Mouse (Mus musculus) liver, embryonic 13.5 days (tissue): Measurements from ENCODE around the gene Kifc1. TPM values are rescaled to one million over a fixed set of nuclear protein-coding genes. Genes with fewer than 3 reads are reported as not detected.
A peak's percentile ranks its signal among the peaks of the same experiment; 100 is the strongest.

Experiments used
- ATAC-seq: fragments of 200-750 bp; cut with Nextera tagmentation; 2 replicates; pipeline ENCODE4 v1.8.0; 2017; ENCODE audit warnings: low read depth, mild to moderate bottlenecking, moderate number of reproducible peaks, moderate library complexity
- DNase-seq: peaks from one replicate; pipeline ENCODE4 v3.0.0; 2022
- H3K27ac ChIP-seq: fragments of 300-500 bp; sonication (generic); 2 replicates; pipeline ENCODE4 v1.5.1; 2015; ENCODE audit warnings: moderate library complexity, mild to moderate bottlenecking, inconsistent platforms
- H3K27me3 ChIP-seq: fragments of 300-500 bp; sonication (generic); 2 replicates; pipeline ENCODE4 v1.6.1; 2015; ENCODE audit warnings: mild to moderate bottlenecking, inconsistent platforms
- H3K36me3 ChIP-seq: fragments of 300-500 bp; sonication (generic); 2 replicates; pipeline ENCODE4 v1.6.1; 2015; ENCODE audit warnings: mild to moderate bottlenecking, inconsistent platforms
- H3K4me1 ChIP-seq: fragments of 300-500 bp; sonication (generic); replicated peaks from 2 replicates; pipeline ENCODE4 v1.6.1; 2015; ENCODE audit warnings: inconsistent platforms
- H3K4me2 ChIP-seq: fragments of 300-500 bp; sonication (generic); 2 replicates; pipeline ENCODE4 v1.6.1; 2015; ENCODE audit warnings: inconsistent platforms, mild to moderate bottlenecking, moderate library complexity
- H3K4me3 ChIP-seq: fragments of 300-500 bp; sonication (generic); replicated peaks from 2 replicates; pipeline ENCODE4 v1.5.1; 2015; ENCODE audit warnings: mild to moderate bottlenecking, inconsistent platforms
- H3K9ac ChIP-seq: fragments of 300-500 bp; sonication (generic); 2 replicates; pipeline ENCODE4 v1.6.1; 2015; ENCODE audit warnings: mild to moderate bottlenecking, inconsistent platforms
- H3K9me3 ChIP-seq: fragments of 300-500 bp; sonication (generic); replicated peaks from 2 replicates; pipeline ENCODE4 v1.6.1; 2016; ENCODE audit warnings: inconsistent platforms
- WGBS: fragments of 180-500 bp; shearing (Covaris S2); methylation state at CpG from one replicate; pipeline ENCODE4 v1.1.7; 2015; ENCODE audit not compliant: insufficient replicate concordance; 5-methylcytosine and 5-hydroxymethylcytosine counted together
- polyA plus RNA-seq: library from polyadenylated mRNA; unstranded; fragments of >200 nt; fragmentation: Nextera tagmentation; extraction: Ambion mirVana; gene quantifications from 2 replicates; pipeline ENCODE4 v1.2.1, GENCODE M21; 2015

Gene Kifc1
- polyA plus RNA-seq, 1 experiment from 2014 or later = 6.9 TPM

DNA sequence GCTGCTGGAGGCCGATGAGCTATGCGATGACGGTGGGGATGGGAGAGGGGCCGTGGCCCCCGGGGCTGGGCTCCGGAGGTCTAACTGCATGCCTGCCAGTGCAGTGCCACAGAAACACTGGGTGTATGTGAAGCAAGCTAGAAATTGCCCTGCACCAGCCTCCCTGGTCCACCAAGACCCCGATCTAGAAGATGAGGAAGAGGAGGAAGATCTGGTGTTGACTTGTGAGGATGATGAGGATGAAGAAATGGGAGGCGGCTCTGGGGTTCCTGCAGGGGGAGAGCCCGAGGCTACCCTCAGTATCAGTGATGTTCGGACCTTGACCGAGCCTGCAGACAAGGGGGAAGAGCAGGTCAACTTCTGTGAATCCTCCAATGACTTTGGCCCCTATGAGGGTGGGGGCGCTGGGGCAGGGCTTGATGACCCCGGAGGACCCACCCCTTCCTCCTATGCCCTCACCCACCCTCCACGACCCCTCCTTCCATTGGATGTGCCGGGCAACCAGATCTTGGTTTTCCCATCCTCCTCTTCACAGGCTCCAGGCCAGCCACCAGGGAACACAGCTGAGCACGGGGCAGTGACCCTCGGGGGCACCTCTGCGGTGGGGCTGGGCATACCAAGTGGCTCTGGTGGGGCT is 27.3 kb upstream of the Kifc1 start:
- Histone ChIP-seq H3K9me3 (peaks cover 19% of the 10 kb centered on the region), H3K36me3 (peaks cover 44% of the 10 kb centered on the region), H3K27ac (peak overlapping the region; percentile 96), H3K4me1 (peaks cover 71% of the 10 kb centered on the region), H3K4me2 (peak overlapping the region; percentile 99; the same call in 1 of the 2 replicates), H3K4me3 (peak overlapping the region; percentile 90), H3K9ac (no peak overlapping the region), H3K27me3 (no peaks in the 10 kb centered on the region)
- DNase-seq (no peak), ATAC-seq (no peak)
- WGBS = 83% methylated on average over 18 of the region's 18 CpGs

DNA sequence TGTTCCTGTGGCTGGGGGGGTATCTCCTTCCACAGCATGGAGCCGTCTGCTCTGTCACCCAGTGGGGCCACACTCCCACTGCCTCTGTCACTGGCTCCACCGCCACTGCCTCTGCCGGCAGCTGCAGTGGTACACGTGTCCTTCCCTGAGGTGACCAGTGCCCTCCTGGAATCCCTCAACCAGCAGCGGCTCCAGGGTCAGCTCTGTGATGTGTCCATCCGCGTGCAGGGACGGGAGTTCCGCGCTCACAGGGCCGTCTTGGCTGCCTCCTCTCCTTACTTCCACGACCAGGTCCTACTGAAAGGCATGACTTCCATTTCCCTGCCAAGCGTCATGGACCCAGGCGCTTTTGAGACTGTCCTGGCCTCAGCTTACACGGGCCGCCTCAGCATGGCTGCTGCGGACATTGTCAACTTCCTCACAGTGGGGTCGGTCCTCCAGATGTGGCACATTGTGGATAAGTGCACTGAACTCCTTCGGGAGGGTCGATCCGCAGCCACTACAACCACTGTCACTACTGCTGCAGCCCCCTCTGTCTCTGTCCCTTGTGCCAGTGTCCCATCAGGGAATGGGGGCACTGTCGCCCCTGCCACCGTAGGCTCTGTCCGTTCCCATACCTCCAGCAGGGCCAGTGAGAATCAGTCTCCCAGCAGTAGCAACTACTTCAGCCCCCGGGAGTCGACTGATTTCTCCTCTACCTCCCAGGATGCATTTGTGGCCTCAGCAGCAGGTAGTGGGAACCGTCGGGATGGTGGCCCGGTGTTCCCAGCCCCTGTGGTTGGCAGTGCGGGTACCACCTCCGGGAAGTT is 26.6 kb upstream of the Kifc1 start:
- Histone ChIP-seq H3K9me3 (peaks cover 19% of the 10 kb centered on the region), H3K36me3 (peaks cover 50% of the 10 kb centered on the region), H3K27me3 (no peaks in the 10 kb centered on the region), H3K4me3 (peak overlapping the region; percentile 90), H3K9ac (peak overlapping the region; percentile 76), H3K4me2 (peak overlapping the region; percentile 81), H3K4me1 (peaks cover 70% of the 10 kb centered on the region), H3K27ac (peak overlapping the region; percentile 82; the same call in 1 of the 2 replicates)
- WGBS = 83% methylated on average over 31 of the region's 31 CpGs
- DNase-seq (no peak), ATAC-seq (no peak)

DNA sequence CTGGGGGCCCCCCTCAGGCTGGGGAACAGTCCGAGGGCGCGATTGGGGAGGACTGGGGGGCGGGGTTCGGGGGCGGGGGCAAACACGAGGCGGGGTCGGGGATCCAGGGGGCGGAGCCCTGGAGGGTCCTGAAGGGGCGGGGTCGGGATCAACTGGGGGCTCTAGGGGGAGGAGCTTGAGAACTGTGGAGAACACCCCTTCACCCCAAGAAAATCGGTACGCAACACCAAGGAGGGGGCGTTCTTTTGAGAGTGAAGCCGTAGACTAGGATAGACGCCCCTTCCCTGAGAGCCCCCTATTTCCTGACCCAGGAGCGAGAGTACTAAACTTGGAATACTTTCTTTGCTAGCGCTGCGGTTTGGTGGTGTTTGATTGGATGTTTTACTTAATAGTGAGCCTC is 25.8 kb upstream of the Kifc1 start:
- peak overlapping the region; percentile 76 for H3K9ac ChIP-seq
- ATAC-seq = no peak
- H3K4me2 ChIP-seq = peak overlapping the region; percentile 81
- H3K4me3 ChIP-seq = peak overlapping the region; percentile 90
- 1% methylated on average over 17 of the region's 20 CpGs for WGBS
- DNase-seq = no peak
- H3K27me3 ChIP-seq = no peaks in the 10 kb centered on the region
- peak overlapping the region; percentile 82 for H3K27ac ChIP-seq
- H3K9me3 ChIP-seq = peaks cover 19% of the 10 kb centered on the region
- peaks cover 58% of the 10 kb centered on the region for H3K36me3 ChIP-seq
- H3K4me1 ChIP-seq = peaks cover 72% of the 10 kb centered on the region

- Histone ChIP-seq H3K4me2 (peak within 1 kb of the TSS; percentile 81), H3K9ac (peak within 1 kb of the TSS; percentile 76), H3K36me3 (peaks cover 63% of the 10 kb centered on the region), H3K27ac (peak within 1 kb of the TSS; percentile 82), H3K4me1 (peaks cover 72% of the 10 kb centered on the region), H3K4me3 (peak within 1 kb of the TSS; percentile 90), H3K9me3 (peaks cover 19% of the 10 kb centered on the region), H3K27me3 (no peaks in the 10 kb centered on the region)
- DNase-seq (peak; percentile 90), ATAC-seq (peak; percentile 86)
- under 1% methylated on average over 34 of the region's 34 CpGs for WGBS
These were observed 25.3 kb upstream of the Kifc1 start, which contains the start of the genes Tapbp and Zbtb22 for GRCm38 (mm10) chr17:33915671-33916250. TSS of gene Tapbp (plus strand) at chr17:33915899. TSS of gene Zbtb22 (plus strand) at chr17:33915904.

DNA sequence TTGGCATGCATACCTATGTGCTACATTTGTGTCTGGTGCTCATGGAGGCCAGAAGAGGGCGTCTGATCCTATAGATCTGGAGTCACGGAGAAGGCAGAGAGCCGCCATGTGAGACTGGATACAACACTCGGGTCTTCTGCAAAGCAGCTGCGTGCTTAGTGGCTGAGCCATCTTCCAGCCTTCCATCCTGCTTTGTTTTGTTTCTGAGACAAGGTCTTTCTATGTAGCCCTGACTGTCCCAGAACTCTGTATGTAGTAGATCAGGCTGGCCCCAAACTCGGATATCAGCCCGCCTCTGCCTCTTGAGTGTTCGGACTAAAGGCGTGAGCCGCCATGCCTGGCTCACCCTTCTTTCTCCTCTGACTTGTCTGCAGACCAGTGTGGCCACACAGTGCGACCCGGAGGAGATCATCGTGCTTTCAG is 24.5 kb upstream of the Kifc1 start:
- H3K4me3 ChIP-seq = peak overlapping the region; percentile 90
- H3K4me1 ChIP-seq = peaks cover 79% of the 10 kb centered on the region
- peak overlapping the region; percentile 82 for H3K27ac ChIP-seq
- peak overlapping the region; percentile 76 for H3K9ac ChIP-seq
- H3K9me3 ChIP-seq = peaks cover 19% of the 10 kb centered on the region
- peak overlapping the region; percentile 81 for H3K4me2 ChIP-seq
- peaks cover 67% of the 10 kb centered on the region for H3K36me3 ChIP-seq
- no peaks in the 10 kb centered on the region for H3K27me3 ChIP-seq
- ATAC-seq = no peak
- DNase-seq = no peak
- 64% methylated on average over 13 of the region's 13 CpGs for WGBS

GRCm38 (mm10) chr17:33913905-33914304 is 23.4 kb upstream of the Kifc1 start:
- Histone ChIP-seq H3K27ac (peak overlapping the region; percentile 82; the same call in 1 of the 2 replicates), H3K4me1 (peaks cover 76% of the 10 kb centered on the region), H3K36me3 (peaks cover 67% of the 10 kb centered on the region), H3K27me3 (no peaks in the 10 kb centered on the region), H3K9ac (peak overlapping the region; percentile 10; the same call in 1 of the 2 replicates), H3K9me3 (peaks cover 19% of the 10 kb centered on the region), H3K4me3 (no peak overlapping the region), H3K4me2 (no peak overlapping the region)
- no peak for ATAC-seq
- 91% methylated on average over 8 of the region's 8 CpGs for WGBS
- no peak for DNase-seq

DNA sequence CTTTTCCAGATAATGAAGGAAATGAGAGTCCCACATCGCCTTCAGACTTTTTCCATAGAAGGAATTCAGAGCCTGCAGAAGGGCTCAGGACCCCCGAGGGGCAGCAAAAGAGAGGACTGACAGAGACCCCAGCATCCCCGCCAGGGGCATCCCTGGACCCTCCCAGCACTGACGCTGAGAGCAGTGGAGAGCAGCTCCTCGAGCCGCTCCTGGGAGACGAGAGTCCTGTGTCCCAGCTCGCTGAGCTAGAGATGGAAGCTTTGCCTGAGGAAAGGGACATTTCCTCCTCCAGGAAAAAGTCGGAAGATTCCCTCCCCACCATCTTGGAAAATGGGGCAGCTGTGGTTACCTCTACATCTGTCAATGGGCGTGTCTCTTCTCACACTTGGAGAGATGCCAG is 22.8 kb upstream of the Kifc1 start:
- DNase-seq (no peak), ATAC-seq (no peak)
- no peak overlapping the region for H3K4me3 ChIP-seq
- H3K4me1 ChIP-seq = peaks cover 76% of the 10 kb centered on the region
- H3K9me3 ChIP-seq = peaks cover 16% of the 10 kb centered on the region
- 83% methylated on average over 10 of the region's 10 CpGs for WGBS
- H3K9ac ChIP-seq = no peak overlapping the region
- no peaks in the 10 kb centered on the region for H3K27me3 ChIP-seq
- H3K4me2 ChIP-seq = no peak overlapping the region
- H3K27ac ChIP-seq = no peak overlapping the region
- peaks cover 64% of the 10 kb centered on the region for H3K36me3 ChIP-seq

DNA sequence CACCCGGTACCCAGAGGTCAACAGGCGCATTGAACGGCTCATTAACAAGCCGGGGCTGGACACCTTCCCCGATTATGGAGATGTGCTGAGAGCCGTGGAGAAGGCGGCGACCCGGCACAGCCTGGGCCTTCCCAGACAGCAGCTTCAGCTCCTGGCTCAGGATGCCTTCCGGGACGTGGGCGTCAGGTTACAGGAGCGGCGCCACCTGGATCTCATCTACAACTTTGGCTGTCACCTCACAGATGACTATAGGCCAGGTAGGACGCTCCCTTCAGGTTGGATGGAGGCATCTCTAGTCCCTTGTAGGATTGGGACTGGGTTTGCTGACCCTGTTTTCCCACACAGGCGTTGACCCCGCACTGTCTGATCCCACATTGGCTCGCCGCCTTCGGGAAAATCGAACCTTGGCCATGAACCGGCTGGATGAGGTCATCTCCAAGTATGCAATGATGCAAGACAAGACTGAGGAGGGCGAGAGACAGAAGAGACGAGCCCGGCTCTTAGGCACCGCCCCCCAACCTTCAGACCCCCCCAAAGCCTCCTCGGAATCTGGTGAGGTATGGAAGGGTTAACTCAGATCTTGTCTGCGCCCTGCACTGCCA is 21.5 kb upstream of the Kifc1 start:
- ATAC-seq (no peak), DNase-seq (no peak)
- Histone ChIP-seq H3K27ac (no peak overlapping the region), H3K4me3 (no peak overlapping the region), H3K9ac (no peak overlapping the region), H3K9me3 (peaks cover 3% of the 10 kb centered on the region), H3K4me1 (peaks cover 76% of the 10 kb centered on the region), H3K36me3 (peaks cover 51% of the 10 kb centered on the region), H3K4me2 (no peak overlapping the region), H3K27me3 (no peaks in the 10 kb centered on the region)
- WGBS = 92% methylated on average over 28 of the region's 28 CpGs

DNA sequence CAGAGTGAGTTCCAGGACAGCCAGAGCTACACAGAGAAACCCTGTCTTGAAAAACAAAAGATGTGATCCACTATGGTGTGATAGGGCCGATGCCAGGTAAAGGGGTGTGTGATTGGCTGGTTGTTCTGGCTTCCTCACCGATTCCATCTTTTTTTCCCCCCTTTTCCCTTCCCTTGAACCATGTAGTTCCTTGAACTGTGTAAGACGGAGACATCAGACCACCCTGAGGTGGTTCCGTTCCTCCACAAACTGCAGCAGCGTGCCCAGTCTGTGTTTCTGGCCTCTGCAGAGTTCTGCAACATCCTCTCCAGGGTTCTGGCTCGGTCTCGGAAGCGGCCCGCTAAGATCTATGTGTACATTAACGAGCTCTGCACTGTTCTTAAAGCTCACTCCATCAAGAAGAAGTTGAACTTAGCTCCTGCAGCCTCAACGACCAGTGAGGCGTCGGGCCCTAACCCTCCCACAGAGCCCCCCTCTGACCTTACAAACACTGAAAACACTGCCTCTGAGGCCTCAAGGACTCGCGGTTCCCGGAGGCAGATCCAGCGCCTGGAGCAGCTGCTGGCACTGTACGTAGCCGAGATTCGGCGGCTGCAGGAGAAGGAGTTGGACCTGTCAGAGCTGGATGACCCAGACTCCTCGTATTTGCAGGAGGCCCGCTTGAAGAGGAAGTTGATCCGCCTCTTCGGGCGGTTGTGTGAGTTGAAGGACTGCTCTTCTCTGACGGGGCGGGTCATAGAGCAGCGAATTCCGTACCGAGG is 20.8 kb upstream of the Kifc1 start:
- Histone ChIP-seq H3K4me3 (no peak overlapping the region), H3K4me1 (peaks cover 74% of the 10 kb centered on the region), H3K9ac (no peak overlapping the region), H3K27me3 (no peaks in the 10 kb centered on the region), H3K27ac (no peak overlapping the region), H3K36me3 (peaks cover 48% of the 10 kb centered on the region), H3K9me3 (no peaks in the 10 kb centered on the region), H3K4me2 (peak overlapping the region; percentile 99; the same call in 1 of the 2 replicates)
- ATAC-seq = no peak
- 87% methylated on average over 31 of the region's 31 CpGs for WGBS
- no peak for DNase-seq

GRCm38 (mm10) chr17:33910346-33911051 is 20.0 kb upstream of the Kifc1 start:
- no peaks in the 10 kb centered on the region for H3K9me3 ChIP-seq
- WGBS = 40% methylated on average over 11 of the region's 11 CpGs
- H3K9ac ChIP-seq = peak overlapping the region; percentile 87
- H3K27ac ChIP-seq = peak overlapping the region; percentile 93
- ATAC-seq (no peak), DNase-seq (no peak)
- peak overlapping the region; percentile 71 for H3K4me3 ChIP-seq
- H3K4me2 ChIP-seq = peak overlapping the region; percentile 99
- peaks cover 48% of the 10 kb centered on the region for H3K36me3 ChIP-seq
- H3K4me1 ChIP-seq = peaks cover 78% of the 10 kb centered on the region
- no peaks in the 10 kb centered on the region for H3K27me3 ChIP-seq
